Mouse (Mus musculus) testis, adult 2 months (tissue): ENCODE measurements around the gene Hoxb1.

Source experiments
- CTCF ChIP-seq: fragments of 200-500 bp; IDR thresholded peaks from 2 replicates; pipeline ENCODE4 v1.5.1; 2012; ENCODE audit warnings: low read depth, mild to moderate bottlenecking, inconsistent platforms, low read length, moderate library complexity; ENCODE audit not compliant: control insufficient read depth, insufficient read depth, insufficient replicate concordance
- POLR2A ChIP-seq: fragments of 200-500 bp; IDR thresholded peaks from 2 replicates; pipeline ENCODE4 v1.6.1; 2012; ENCODE audit warnings: low read depth, mild to moderate bottlenecking, inconsistent platforms, low read length, moderate library complexity; ENCODE audit not compliant: control insufficient read depth

GRCm38 (mm10) chr11:96383381-96383780, 17.8 kb downstream of the Hoxb1 start:
- TF ChIP-seq POLR2A (no peak), CTCF (no peak)
